In the genomic region with DNA sequence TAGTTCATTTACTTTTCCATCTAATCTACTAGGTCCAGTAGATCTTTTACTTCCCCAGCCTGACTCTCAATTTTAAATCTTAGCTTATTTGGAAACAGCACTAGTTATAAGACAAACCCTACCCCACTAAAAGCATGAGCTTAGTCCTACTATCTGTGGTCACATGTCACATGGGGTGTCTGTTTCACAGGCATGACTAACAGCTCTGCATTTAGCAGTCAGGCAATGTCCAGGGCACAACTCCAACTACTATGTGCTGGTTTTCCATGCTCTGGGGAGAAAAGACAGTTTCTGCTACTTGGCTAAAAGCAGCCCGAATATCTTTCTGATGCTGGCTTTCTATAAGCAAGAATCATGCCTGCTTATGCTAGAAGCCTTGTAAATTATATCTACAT, we compare ENCODE assay signal across 10 mouse cellular contexts. TPM values are rescaled to one million over a fixed set of nuclear protein-coding genes. Genes with fewer than 3 reads are reported as not detected.
A peak's percentile ranks its signal among the peaks of the same experiment; 100 is the strongest.
DNase-seq lines count a peak whose midpoint lies in the region; ATAC-seq and TF ChIP-seq lines count a peak whose summit lies in the region.
"Had no signal": no experiment of that assay in that cellular context is flagged by ENCODE, and none has a peak within 500 bp of the region (broad histone marks: within the 10 kb centered on the region; RNA-seq: fewer than 3 reads in every experiment).

No protein-coding gene starts in this region.

- no peaks in the 10 kb centered on the region for H3K9me3 ChIP-seq in heart, embryonic 11.5 days (replicated peaks; ENCODE audit: control insufficient read depth, low read length)
- H3K9me3 ChIP-seq: forebrain, embryonic 10.5 days had no signal

- H3K4me3 ChIP-seq in left cerebral cortex, adult 2 months, result no peak overlapping the region
- no peak overlapping the region for H3K4me3 ChIP-seq in brown adipose tissue, adult 24 weeks (ENCODE audit: insufficient read depth, low read depth, low read length)
- H3K4me3 ChIP-seq in heart, embryonic 11.5 days (ENCODE audit: low read depth, low read length), result no peak overlapping the region
- H3K4me3 ChIP-seq: forebrain, embryonic 10.5 days had no signal

- H3K4me1 ChIP-seq in brown adipose tissue, adult 24 weeks (ENCODE audit: control insufficient read depth, insufficient read depth, insufficient read length, low read length), result peaks cover 19% of the 10 kb centered on the region
- 0 out of 2 replicates have a peak, but pooled peaks cover 5% of the 10 kb centered on the region for H3K4me1 ChIP-seq in heart, embryonic 11.5 days (ENCODE audit: control insufficient read depth, insufficient read depth, low read length)

- H3K27me3 ChIP-seq in heart, embryonic 11.5 days (ENCODE audit: control insufficient read depth, insufficient read depth, low read length), result no peaks in the 10 kb centered on the region

- 76% methylated on average over 1 of the region's 1 CpGs for WGBS in heart, embryonic 11.5 days (ENCODE audit: insufficient replicate concordance)

- H3K27ac ChIP-seq in left cerebral cortex, adult 2 months, result 0 out of 2 replicates have a peak overlapping the region, but pooled peaks have one; percentile 16
- peak overlapping the region; percentile 75 for H3K27ac ChIP-seq in brown adipose tissue, adult 24 weeks (replicated peaks; ENCODE audit: low read depth, low read length)
- H3K27ac ChIP-seq in heart, embryonic 11.5 days (ENCODE audit: low read depth, low read length), result peak overlapping the region; percentile 29; the same call in 1 of the 2 replicates
- H3K27ac ChIP-seq: forebrain, embryonic 10.5 days had no signal

- no peak for ATAC-seq in heart, embryonic 11.5 days (replicated peaks; ENCODE audit: insufficient number of reproducible peaks, low FRiP score, low TSS enrichment)
- no peak for ATAC-seq in erythroblast, adult 5-6 weeks (replicated peaks; ENCODE audit: low FRiP score, poor library complexity, severe bottlenecking)
- no peak for ATAC-seq in cerebellum, adult (ENCODE audit: insufficient number of reproducible peaks, low FRiP score, low TSS enrichment)

- no peak for TF ChIP-seq CTCF in left cerebral cortex, adult 2 months (IDR thresholded peaks at IDR 0.05)

- DNase-seq in left cerebral cortex, adult 2 months (ENCODE audit: extremely low spot score in 1 of 2, low spot score in 2 of 2), result no peak
- DNase-seq in left cerebral cortex, adult 11 months (ENCODE audit: low spot score), result no peak
- peak; percentile 86 for DNase-seq in skeletal muscle tissue, adult 2 months (ENCODE audit: low read depth, low spot score)
- DNase-seq: cerebellum, postnatal 10 days; layer of hippocampus, postnatal 36 days had no signal

- H3K36me3 ChIP-seq in heart, embryonic 11.5 days (ENCODE audit: control insufficient read depth, insufficient read depth, low read length), result peaks cover 6% of the 10 kb centered on the region

- intact Hi-C loops in left cerebral cortex, adult 2 months (cut with DNase I), result no loop called here

- H3K9ac ChIP-seq in heart, embryonic 11.5 days (ENCODE audit: low read depth, low read length), result no peak overlapping the region

- H3K4me2 ChIP-seq in heart, embryonic 11.5 days, result no peak overlapping the region

RNA-seq across cellular contexts. Expression of a gene that starts 30.2 kb away (rescaled TPM):
- total RNA-seq in left cerebral cortex, adult 2 months (2021), result 100 to 1,000 TPM; 300 to 320 TPM
- polyA plus RNA-seq in brown adipose tissue, adult 24 weeks (2012; ENCODE audit: insufficient read depth, insufficient read length, missing spikeins), result 0.24 and 0.29 TPM in 2 replicates
- 0.58 and 0.77 TPM in 2 replicates for polyA plus RNA-seq in heart, embryonic 11.5 days (2014; fragmentation: Nextera tagmentation; extraction: Ambion mirVana)
- total RNA-seq in erythroblast, adult 5-6 weeks (2015; ENCODE audit: low replicate concordance), result 0.38 and 1.0 TPM in 2 replicates
- total RNA-seq in erythroblast, adult 5-6 weeks (2017; ENCODE audit: low replicate concordance), result 1.3 and 2.0 TPM in 2 replicates

RNA-seq across cellular contexts. Expression of a gene that starts 43.4 kb away (rescaled TPM):
- total RNA-seq in left cerebral cortex, adult 2 months (2021), result 10 to 100 TPM; 77.4 to 77.5 TPM
- 116 and 133 TPM in 2 replicates for polyA plus RNA-seq in brown adipose tissue, adult 24 weeks (2012; ENCODE audit: insufficient read depth, insufficient read length, missing spikeins)
- polyA plus RNA-seq in heart, embryonic 11.5 days (2014; fragmentation: Nextera tagmentation; extraction: Ambion mirVana), result 115 and 149 TPM in 2 replicates
- 1.7 and 6.7 TPM in 2 replicates for total RNA-seq in erythroblast, adult 5-6 weeks (2015; ENCODE audit: low replicate concordance)
- total RNA-seq in erythroblast, adult 5-6 weeks (2017; ENCODE audit: low replicate concordance), result 1.7 TPM in 2 replicates

Comparison
In these comparisons a context has a peak if more than half of its experiments do, and no peak if none do; other contexts are left out.
1. H3K27ac ChIP-seq: peak in every context shown above with its lines; median percentile 75 in brown adipose tissue, adult 24 weeks; 29 in heart, embryonic 11.5 days; 16 in left cerebral cortex, adult 2 months.
2. RNA of a gene that starts 30.2 kb away (total RNA-seq): 300 to 320 TPM in left cerebral cortex, adult 2 months; 0.38 to 2.0 TPM in erythroblast, adult 5-6 weeks; every median in the first group is over 100 times any median in the second.
3. RNA of a gene that starts 43.4 kb away (total RNA-seq): 77.4 to 77.5 TPM in left cerebral cortex, adult 2 months; 1.7 to 6.7 TPM in erythroblast, adult 5-6 weeks; every median in the first group is over 10 times any median in the second.